Mouse (Mus musculus) adrenal gland, postnatal 0 days (tissue): ENCODE results near the gene Olfr1457. TPM values are rescaled to one million over a fixed set of nuclear protein-coding genes. Genes with fewer than 3 reads are reported as not detected.

Source experiments
- polyA plus RNA-seq: library from polyadenylated mRNA; unstranded; fragments of >200 nt; fragmentation: Nextera tagmentation; extraction: Ambion mirVana; gene quantifications from 2 replicates; pipeline ENCODE4 v1.2.1, GENCODE M21; 2015

Gene Olfr1457
- not detected in 2 replicates for polyA plus RNA-seq

DNA sequence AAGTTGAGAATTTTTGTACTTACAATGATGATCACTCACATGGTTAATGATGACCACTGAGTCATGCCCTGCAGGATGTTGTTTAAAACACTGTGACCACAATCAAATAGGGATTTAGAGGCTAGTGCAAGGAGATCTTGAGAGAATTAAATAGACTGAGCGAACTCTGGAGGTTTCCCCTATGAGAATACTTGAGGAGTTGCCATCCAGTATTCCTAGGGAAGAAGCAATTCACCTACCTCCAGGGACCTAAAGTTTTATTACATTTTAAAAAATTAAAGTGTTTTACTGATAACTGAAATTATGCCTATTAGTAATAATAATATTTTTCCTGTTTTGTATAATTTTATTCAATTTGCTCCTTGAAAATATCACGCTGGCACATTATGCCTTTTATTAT, at the start of gene Olfr1457:
Gene Olfr1457, minus strand, starts transcription at position 101 of the 400 bp plus-strand sequence.

GRCm38 (mm10) chr19:13106675-13107074, 9.0 kb upstream of the Olfr1457 start, which contains the start of gene Olfr1458:
Gene Olfr1458, minus strand, starts transcription at chr19:13106775.

DNA sequence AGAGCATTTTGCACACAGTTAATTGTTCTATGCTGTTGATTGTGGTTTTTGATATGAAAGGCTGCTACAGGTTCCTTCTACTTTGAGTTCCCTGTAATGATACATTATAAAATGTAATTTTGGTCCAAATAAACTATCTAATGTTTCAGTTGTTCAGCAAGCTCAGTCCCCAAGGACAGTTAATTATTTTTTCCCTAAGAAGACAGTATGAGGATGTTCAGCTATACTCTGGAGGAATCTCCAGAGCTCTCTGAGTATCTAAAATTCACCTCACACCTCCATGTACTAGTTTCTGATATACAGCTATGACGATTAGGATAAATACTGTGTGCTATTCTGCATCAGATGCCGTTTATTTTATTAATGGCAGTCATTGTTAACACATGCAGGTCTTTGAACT, 37.4 kb downstream of the Olfr1457 start, which contains the start of gene Olfr1454:
Gene Olfr1454, plus strand, starts transcription at position 301 of the 400 bp plus-strand sequence.

Other genes with a start within 250 kb of the Olfr1457 start
- not detected in 2 replicates for gene Olfr1444, start 240.6 kb downstream of the Olfr1457 start, polyA plus RNA-seq
- not detected in 2 replicates for gene Olfr1445, start 214.0 kb downstream of the Olfr1457 start, polyA plus RNA-seq
- not detected in 2 replicates for gene Olfr1446, start 204.4 kb downstream of the Olfr1457 start, polyA plus RNA-seq
- not detected in 2 replicates for gene Olfr1447, start 194.1 kb downstream of the Olfr1457 start, polyA plus RNA-seq
- not detected in 2 replicates for gene Olfr1448, start 173.5 kb downstream of the Olfr1457 start, polyA plus RNA-seq
- gene Olfr1449, start 167.1 kb downstream of the Olfr1457 start, polyA plus RNA-seq, result not detected in 2 replicates
- gene Olfr1450, start 147.6 kb downstream of the Olfr1457 start, polyA plus RNA-seq, result not detected in 2 replicates
- gene Olfr1451, start 102.9 kb downstream of the Olfr1457 start, polyA plus RNA-seq, result not detected in 2 replicates
- not detected in 2 replicates for gene Olfr1453, start 69.6 kb downstream of the Olfr1457 start, polyA plus RNA-seq
- not detected in 2 replicates for gene Olfr1454, start 37.3 kb downstream of the Olfr1457 start, polyA plus RNA-seq
- not detected in 2 replicates for gene Olfr1458, start 8.9 kb upstream of the Olfr1457 start, polyA plus RNA-seq
- gene Olfr1459, start 51.7 kb upstream of the Olfr1457 start, polyA plus RNA-seq, result not detected in 2 replicates
- not detected in 2 replicates for gene Olfr1461, start 65.1 kb upstream of the Olfr1457 start, polyA plus RNA-seq
- not detected in 2 replicates for gene Olfr1462, start 87.8 kb upstream of the Olfr1457 start, polyA plus RNA-seq
- gene Olfr1463, start 133.4 kb upstream of the Olfr1457 start, polyA plus RNA-seq, result not detected in 2 replicates
- not detected in 2 replicates for gene Olfr1465, start 217.7 kb upstream of the Olfr1457 start, polyA plus RNA-seq
- not detected in 2 replicates for gene Olfr1466, start 241.0 kb upstream of the Olfr1457 start, polyA plus RNA-seq